Mouse (Mus musculus): Measurements from ENCODE around the gene Elf4.

Gene Elf4

DNA sequence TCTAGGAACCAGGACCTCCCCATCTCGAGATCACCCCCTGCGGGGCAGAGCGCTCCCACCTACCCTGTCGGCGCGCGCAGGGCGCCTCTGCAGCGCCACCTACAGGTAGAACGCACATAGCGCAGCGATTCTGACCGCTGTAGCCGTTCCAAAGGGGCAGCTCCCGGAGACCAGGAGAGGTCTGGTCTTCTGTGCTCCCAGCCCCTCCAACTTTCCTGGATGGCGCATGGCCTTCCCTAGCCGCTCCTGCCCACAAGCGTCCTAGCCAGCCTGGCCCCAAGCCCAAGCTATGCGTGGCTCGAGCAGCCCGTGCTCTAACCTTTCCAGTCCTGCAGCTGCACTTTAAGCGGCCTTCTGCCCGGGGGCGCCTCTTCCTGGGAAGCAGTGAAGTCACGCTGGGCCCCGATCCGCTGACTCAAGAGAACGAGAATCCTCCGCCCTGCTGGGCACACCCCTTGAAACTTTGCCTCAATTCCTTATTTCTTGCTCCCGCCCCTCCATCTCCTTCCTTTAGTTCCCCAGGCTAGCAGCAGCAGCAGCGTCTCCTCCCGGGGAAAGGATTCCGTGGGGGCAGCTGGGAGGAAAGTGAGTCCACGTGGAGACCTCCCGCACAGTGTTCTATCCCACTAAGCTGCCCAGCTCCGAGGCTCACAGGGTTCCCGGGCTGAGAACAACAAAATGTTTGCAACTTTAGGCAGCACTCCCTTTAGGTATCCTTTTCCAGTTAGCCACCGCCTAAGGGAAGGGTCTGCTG lies at the start of gene Elf4:
TSS of gene Elf4 (minus strand) at position 379 of the 754 bp plus-strand sequence.
- peak; percentile 64 for DNase-seq (ENCODE audit: low read depth, low spot score)

DNA sequence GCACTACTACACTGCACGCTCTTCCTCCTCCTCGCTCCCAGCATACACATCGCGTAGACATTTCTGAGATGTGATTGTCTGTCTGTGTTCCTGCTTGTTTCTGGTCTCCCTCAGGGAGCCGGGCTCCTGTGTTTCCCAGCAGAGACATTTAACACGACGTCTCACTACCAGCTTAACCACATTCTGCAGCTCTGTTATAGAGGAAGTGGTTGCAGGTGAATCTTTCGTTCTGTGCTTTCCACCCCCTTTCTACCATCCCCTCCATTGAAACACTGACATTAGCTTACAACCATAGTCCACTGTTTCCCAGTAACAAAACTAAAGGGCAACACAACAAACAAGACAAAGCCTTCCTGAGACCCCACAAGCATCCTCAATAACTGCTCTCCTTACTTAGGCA lies 30.8 kb upstream of the Elf4 start:
- no peak for DNase-seq (ENCODE audit: low read depth, low spot score)

DNA sequence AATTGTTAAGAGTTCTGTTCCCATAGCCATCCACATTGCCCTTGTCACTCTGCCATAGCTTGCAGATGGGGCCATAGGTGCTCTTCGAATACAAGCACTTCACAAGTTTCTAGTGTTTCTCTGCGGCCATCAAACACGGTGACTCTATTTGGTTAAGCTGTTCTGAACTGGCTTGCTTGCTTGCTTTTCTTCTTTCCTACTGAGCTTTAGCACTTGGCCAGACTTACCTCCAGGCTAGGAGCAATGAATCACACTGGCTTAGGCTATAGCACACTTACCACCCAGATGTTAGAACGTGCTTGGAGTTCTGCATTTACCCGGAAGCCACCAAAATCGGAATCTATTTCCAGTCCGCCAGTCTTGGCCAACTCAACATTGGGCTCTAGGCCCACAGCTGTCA lies 18.8 kb upstream of the Elf4 start:
- DNase-seq (ENCODE audit: low read depth, low spot score): no peak

DNA sequence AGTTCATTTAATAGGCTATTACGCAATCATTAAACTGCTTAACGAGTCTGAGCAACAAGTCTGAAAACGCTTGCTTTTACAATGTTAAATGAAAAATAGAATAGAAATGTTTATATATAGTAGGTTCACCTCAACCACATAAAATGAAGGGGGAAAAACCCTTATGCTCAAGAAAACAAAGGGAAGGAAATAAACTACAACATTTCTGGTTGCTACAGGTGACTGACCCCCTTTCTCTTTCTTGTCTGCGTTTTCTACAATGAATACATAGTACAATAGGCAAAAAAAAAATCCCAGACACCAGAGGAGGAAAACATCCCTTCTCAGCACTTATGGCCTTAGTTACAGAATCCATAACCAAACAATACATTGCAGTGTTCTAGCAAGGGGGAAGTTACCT lies 18.2 kb upstream of the Elf4 start:
- no peak for DNase-seq (ENCODE audit: low read depth, low spot score)

DNA sequence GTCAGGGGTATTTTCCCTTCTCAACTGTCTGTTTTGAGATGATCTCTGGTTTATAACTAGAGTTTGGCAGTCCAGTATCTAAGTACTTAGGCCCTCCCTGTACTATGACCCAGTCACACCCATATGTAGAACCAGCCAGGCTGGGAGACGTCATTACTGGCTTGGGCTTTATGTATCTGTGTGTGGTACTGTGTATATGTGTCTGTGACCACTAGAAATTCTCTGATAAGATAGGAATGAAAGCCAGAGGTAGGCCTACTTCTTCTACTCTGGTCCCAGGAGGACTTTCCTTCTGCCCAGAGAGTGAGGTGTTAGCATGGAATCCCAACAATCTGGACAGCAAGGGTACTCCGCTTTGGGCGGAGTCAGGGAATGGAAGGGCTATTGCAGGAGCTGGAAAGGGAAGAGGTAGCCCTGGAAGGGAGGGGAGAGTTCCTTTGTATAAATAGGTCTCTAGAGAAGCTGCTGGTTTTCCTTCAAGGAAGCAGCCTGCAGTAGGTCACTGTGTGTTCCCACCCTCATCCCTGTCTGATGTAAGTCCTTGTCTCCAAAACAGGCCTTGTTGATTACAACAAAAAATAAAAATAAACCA lies 4.5 kb upstream of the Elf4 start:
- no peak for DNase-seq (ENCODE audit: low read depth, low spot score)

DNA sequence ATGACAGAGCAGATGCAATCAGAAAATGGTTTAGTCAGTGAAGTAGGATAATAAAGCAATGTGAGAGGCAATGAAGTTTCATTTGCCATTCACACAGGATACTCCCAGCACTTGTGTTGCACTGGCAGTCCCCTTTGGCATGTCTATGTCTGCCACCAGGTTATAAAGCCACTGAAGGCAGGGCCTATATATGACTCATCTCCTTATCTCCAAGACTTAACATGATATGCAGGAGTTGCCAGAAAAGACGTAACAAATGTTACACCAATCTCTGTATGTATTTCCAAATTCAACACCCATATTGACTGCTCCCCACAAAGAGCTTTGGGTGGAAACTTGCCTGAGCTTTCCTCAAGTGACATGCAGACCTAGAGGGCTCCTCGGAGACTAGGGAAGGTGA lies 3.2 kb upstream of the Elf4 start:
- no peak for DNase-seq (ENCODE audit: low read depth, low spot score)

DNA sequence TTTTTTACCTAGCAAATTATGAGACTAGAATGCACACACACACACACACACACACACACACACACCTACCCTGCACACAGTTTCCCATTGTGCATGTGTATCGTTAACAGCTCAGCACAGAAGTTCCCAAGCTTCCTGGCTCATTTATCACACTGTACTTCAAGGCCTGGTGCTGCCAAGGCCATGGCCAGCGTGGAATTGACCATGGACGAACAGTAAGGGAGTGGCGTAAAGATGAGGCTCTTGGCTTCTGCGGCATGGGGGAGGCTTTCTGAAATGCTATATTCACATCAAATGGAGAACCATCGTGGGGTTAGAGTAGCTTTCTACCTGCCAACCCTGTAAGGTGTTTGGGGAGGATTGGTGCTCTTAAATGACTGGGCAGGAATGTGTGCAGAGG lies 1.5 kb upstream of the Elf4 start:
- no peak for DNase-seq (ENCODE audit: low read depth, low spot score)

DNA sequence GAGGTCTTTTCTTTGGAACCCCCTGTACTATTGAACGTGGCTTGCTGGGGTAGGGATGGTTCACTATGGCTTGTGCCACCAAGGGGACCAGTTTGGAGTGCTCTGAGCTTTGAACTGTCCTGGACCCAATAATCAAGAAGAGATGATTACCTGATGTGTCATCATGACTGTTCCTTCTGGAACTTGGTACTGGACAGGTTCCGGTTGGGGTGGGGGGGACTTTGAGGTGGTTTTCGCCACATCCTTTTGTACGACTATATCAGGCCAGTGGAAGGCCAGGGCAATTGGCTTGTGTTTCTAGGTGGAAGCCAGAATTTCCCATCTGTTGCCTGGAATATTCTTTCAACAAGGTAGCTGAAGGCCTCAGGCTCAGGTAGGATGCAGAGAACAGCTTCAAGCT lies 704 bp upstream of the Elf4 start:
- no peak for DNase-seq (ENCODE audit: low read depth, low spot score)

DNA sequence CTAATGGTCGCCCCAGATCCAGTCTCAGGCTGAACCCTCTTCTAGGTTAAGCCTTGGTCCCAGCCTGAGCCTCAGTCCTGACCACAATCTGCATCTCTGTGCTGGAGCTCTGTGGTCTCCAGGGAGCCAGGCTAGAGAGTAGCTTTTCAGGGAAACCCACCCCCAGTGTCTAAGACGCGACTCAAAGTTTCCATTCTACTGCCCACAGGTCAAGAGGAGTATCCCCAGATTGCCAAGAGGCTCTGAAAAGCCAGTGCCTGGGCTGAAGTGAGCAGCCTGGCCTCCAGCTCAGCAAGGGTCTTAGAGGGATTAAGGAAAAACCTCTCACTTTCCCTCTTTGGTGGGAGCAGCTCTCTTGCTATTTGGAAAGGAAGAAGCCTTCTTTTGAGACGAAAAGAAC lies 635 bp downstream of the Elf4 start:
- no peak for DNase-seq (ENCODE audit: low read depth, low spot score)

DNA sequence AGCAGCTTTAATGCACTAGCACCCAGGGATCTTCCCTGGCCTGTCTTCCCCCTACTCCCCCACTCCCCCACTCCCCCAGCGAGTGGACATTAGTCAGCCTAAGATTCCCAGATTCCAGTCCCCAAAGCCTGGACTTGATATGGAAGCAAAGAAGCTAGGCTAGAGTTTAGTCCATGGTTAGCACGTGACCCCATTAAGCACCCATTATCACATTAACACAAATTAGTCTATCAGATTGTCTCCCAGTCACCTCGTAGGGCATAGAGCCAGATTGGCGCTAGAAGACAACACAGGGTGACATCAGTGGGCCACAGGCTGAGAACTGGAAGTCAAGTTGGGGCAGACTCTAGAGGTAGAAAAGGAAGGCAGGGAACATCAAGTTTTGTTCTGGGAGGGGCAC lies 1.9 kb downstream of the Elf4 start:
- DNase-seq (ENCODE audit: low read depth, low spot score): no peak

DNA sequence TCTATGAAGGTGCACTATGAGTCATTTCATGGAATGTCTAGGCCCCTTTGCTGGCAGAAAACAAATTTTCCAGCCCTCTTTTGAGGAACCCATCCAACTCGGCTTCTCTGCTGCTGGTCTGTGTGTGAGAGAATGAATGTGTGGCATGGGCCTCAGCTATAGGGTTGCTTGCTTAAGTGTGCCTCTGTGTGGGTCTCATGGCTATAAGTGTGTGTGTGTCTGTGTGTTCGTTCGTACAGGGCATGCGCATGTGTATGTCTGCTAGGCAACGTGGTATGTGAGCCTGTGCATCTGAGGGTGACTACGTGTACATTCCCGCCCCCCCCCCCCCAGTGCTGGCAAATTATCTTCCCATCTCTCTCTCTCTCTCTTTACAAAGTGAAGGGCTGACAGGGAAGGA lies 2.4 kb downstream of the Elf4 start:
- DNase-seq (ENCODE audit: low read depth, low spot score): no peak

DNA sequence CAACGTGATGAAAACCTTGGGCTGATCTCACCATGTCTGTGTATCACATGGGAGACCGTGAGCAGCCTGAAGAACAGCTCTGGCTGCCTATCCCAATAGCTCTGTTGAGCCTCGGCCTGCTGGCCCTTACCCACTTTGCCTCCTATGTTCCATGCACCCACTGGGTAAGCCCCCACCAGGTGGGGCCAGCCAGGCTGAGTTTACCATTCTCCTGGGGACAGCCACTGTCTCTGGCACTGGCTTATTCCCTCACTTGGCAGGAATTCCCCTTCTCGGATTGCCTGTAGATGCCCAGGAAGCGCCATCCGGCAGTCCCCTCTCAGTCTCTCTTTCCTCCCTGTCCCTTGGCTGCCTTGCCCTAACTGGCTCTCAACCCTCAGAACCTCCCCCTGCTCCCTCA lies 6.0 kb downstream of the Elf4 start:
- no peak for DNase-seq (ENCODE audit: low read depth, low spot score)

DNA sequence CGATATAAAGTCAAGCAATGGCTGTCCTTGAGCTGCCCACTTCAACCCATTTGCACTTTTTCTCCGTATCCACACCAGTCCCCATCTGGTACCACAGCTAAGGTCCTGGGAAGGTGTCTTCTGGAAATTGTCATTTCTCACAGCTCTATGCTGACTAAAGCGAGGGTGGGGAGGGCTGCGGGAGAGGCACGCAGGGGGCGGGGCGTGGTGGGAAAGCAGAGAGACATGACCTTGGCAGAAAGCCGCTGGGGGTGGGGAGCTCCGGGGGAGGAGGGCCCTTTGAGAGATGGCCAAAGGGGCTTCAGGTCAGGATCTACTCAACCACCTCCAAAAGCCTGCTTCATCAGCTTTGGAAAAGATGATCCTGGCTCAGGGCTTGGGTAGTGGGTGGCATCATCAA lies 7.9 kb downstream of the Elf4 start:
- DNase-seq (ENCODE audit: low read depth, low spot score): no peak

DNA sequence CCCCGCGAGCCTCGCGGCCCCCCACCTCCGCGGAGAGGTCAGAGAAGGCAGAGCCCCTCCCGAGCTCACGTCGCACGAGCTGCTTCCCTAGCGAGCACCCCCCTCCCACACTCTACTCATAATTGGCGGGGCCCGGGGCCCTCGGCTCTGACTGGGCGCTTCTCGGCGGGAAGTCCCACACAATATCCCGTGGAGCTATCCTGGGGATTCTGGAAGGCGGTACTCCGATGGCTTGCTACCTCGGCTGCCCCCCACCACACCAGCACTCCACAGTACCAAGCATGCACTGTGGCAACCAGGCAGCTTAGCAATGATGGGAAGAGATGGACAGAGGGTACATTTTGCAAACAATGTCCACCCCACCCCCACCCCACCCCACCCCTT lies 8.4 kb downstream of the Elf4 start:
- no peak for DNase-seq (ENCODE audit: low read depth, low spot score)

DNA sequence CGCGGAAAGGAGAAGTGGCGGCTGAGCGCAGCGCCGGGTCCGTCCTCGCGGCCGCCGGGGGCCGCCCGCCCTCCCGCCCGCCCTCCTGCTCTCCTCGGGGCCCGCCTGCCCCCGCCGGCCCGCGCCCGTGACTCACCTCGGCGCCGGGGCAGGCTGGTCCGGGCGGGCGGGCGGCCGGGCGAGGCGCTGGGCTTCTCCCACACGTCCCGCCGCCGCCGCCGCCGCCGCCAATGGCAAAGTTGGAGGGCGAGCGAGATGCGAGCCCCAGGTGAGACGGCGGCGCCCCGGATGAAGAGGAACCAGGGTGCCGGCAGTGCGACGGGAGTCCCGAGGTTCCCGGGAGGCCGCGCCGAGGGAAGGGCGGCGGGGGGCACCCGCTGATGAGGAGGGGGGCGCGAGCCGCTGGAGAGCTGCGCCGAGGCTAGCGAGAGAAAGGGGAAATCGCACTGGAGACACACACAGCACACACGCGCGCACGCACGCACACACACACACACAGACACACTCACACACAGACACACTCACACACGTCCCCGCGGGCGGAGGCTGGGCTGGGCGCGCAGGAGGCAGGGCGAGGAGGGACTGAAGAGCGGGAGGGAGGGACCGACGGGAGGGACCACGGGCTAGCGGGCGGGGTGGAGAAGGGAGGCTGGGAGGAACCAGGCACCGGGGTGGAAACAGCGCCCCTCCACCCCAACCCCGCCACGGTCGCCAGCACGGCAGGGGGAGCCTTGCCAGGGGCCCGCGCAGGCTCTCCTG lies 9.0 kb downstream of the Elf4 start:
- peak; percentile 63 for DNase-seq (ENCODE audit: low read depth, low spot score)

DNA sequence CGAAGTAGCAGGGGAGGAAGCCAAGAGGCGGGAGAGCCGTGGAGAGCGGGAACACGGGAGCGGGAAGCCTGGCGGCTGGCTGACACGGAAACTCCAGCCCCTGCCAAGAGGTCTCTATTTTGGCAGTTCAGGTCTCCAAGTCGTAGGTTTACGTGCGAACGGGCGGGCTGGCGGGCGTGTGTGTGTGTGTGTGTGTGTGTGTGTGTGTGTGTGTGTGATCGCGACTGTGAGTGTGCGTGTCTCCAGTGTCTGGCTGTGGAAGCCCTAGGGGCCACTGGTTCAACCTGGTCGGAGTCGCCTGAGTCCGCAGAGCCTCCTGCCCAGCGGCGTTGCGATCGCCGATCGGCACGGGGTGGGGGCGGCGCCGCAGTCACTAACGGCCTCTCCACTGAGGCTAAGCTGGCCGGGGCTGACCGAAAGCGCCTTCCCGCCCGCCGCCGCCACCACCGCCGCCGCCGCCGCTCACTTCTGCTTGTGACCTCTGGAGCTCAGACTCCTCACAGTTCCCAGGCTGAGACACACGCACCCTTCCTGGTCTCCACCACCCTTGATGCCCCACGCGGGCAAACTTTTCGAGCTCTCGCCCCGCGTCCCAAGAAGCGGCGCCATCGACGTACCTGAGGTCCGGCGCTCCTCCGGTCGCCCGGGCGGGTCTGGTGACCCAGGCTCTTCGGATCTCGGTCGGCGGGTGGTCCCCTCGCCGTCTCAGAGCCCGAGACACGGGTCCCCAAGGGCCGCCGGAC lies 9.8 kb downstream of the Elf4 start:
- DNase-seq (ENCODE audit: low read depth, low spot score): no peak

DNA sequence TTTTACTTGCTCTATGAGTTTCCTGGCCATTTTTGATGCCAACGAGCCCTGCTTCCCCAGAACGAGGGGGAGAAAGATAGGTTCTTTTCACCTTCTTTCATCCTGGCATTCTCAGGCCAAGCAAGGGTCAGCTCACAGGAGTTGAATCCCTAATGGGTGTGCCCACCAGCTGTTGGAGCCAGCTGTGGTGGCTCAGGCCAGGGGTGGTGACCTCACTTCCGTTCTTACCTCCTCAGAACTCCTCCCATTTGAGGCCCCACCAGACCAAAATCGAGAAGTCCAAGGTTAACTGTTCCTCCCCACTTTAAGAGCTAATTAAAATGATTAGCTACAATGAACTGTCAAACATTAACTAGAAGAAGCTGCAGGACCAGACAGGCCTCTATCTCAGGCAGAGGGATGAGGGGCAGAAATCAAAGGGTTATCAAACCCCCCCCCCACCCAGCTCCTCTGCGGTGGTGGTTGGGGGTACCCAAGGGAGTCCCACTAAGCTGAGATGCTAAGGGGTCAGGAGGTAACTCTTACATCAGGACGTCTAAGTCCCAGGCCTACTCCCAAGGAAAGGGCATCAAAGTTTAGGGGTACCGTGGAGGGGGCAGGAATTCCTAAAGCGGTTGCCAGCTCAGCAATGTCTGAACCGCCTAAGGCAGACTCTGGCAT lies 10.6 kb downstream of the Elf4 start:
- no peak for DNase-seq (ENCODE audit: low read depth, low spot score)

DNA sequence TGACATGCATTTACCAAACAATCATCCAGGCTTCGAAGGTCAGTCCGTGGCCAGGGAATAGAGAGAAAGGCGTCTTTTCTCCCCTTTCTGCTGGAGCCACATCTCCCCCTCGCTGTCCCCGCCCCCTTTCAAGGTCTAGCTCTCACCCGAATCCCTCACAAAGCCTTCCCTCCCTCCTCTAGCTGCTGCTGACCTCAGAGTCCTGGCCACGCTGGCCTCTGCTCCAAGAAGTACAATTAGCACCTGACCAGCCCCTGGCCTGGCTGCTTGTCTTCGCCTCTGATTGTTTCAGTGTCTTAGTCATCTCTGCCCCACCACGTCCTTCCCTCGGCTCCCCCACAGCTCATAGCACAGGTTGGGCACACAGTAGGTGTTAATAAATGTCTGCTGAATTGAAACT lies 13.3 kb downstream of the Elf4 start:
- DNase-seq (ENCODE audit: low read depth, low spot score): no peak

DNA sequence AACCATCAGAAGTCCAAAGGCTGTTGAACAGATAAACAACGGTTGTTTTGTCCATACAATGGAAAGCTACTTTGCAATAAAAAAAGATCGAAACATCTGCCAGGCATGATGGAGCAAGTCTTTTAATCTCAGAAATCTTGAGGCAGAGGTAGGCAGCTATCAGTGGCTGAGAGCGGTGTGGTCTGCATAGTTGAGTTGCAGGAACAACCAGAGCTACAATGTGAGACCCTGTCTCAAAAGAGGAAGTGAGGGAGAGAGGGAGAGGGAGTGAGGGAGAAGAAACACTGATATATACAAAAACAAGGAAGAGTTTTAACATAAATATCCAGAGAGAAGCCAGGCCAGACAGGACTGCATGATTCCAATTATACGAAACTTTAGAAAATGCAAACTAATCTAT lies 18.3 kb downstream of the Elf4 start:
- DNase-seq (ENCODE audit: low read depth, low spot score): no peak

DNA sequence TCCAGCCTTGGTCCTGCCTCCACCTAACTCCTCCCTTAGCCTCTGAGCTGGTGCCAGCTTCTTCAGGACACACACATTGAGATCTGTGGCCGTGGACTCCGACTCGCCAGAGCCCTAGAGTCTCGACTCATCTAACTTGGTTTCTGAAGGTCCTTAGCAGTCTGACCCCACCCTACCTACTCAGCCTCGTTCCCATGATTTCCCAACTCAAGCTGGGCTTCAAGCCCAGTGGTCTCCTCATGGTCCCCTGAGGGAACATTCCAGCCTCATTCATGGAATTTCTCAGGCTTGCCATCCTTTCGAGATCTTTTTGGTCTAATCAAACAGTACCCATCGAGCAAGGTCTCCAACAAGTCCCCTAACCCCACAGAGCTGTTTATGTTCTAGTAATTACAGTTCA lies 21.0 kb downstream of the Elf4 start:
- DNase-seq (ENCODE audit: low read depth, low spot score): no peak

DNA sequence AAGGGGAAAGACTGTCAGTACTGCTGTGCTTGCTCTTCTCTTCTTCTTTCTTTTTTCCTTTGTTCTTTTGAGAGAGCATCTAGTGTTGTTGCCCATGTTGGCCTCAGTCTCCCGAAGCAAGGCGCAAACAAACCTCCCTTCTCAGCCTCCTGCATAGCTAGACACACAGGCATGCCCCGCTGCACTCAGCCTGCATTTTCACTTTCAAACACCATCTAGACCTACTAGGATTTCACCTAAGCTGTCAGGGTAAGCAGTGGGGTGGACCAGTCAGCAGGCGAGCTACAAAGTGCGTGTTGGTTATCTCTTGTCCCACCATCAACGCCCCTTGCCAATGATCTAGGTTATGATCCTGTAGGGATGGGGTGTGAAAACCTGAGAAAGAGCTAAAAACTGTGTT lies 21.4 kb downstream of the Elf4 start:
- no peak for DNase-seq (ENCODE audit: low read depth, low spot score)

DNA sequence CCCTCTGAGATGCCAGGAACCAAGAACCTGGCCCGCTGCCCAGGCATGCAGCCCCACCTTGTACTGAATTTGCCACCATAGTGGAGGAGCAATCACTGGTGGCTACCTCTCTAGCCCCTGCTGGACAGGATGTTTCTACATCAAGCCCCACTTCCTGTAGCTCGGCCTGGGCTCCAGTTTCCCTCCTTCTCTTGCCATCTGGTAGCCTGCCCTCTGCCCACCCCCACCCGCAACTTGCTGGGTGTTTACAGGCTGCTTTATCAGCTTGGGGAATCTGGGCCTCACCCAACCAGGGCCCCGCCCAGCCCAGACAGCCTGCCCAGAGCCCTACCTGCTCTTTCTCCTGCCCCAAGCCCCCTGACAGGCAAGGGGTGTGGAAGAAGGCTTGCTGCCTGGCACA lies 23.9 kb downstream of the Elf4 start:
- no peak for DNase-seq (ENCODE audit: low read depth, low spot score)
